Comparison of ENCODE assay signal across 21 mouse cellular contexts in the genomic region with DNA sequence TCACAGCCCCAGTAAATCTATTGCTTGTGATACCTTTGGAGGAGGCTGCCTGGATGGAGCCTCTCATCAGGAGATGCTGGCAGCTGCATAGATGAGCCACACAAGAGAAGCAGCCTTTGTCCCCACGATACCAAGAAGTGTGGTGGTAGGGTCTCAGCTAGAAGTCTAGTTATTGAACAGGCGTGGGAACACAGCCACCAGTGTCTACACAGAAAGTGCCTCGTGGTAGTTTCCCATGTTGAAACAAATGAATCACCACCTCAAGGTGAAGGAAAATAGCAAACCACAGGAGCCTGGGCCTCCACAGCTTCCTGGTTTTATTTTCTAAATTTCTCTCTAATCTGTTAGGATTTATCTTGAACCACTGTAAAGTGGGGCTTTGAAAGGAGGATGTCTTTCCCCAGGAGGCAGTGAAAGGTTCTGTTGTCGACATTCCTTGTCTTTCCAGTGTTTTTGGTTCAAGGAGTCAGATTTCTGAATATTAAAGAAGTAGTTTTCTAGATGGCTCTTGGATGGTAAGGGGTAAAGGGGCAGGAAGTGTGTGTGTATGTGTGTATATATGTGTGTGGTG.
DNase-seq lines count a peak whose midpoint lies in the region; ATAC-seq and TF ChIP-seq lines count a peak whose summit lies in the region.
"Had no signal": no experiment of that assay in that cellular context is flagged by ENCODE, and none has a peak within 500 bp of the region (broad histone marks: within the 10 kb centered on the region; RNA-seq: fewer than 3 reads in every experiment).

No protein-coding gene starts in this region.

- peaks cover 37% of the 10 kb centered on the region; the same call in 1 of the 2 replicates for H3K4me1 ChIP-seq in spleen, adult 2 months (ENCODE audit: control insufficient read depth, insufficient read depth, insufficient read length)

- WGBS in spleen, adult 2 months, result 38% methylated on average over 4 of the region's 4 CpGs

- H3K27ac ChIP-seq in spleen, adult 2 months (ENCODE audit: insufficient read depth, low read length), result peak overlapping the region; percentile 38
- H3K27ac ChIP-seq: embryonic facial prominence, embryonic 13.5 days; hindbrain, embryonic 12.5 days; layer of hippocampus, adult 2 months; macrophage had no signal

- no peak for TF ChIP-seq POLR2A in spleen, adult 2 months (IDR thresholded peaks at IDR 0.05; ENCODE audit: low read depth, low read length)

- DNase-seq in spleen, adult 2 months (ENCODE audit: low read depth in 1 of 2, low spot score in 2 of 2), result no peak
- no peak for DNase-seq in spleen, adult 12 weeks (ENCODE audit: low spot score)
- DNase-seq in CD4-positive, CD25-positive, alpha-beta regulatory T cell, adult 2 months (ENCODE audit: low read depth, low spot score), result peak; percentile 68
- no peak for DNase-seq in kidney, postnatal 25 days
- no peak for DNase-seq in embryo, embryonic 10.5 days (ENCODE audit: low spot score)
- DNase-seq in thymus, postnatal 36 days, result no peak
- DNase-seq: cerebellum, adult 11-12 months; cerebellum, postnatal 10 days; heart, postnatal 14 days; kidney, adult 2 months; kidney, postnatal 10 days; layer of hippocampus, postnatal 36 days; thymus, postnatal 4 days had no signal

- peak; percentile 9 for ATAC-seq in activated CD4-positive, CD25-positive, alpha-beta regulatory T cell, adult 4 months
- ATAC-seq: forebrain, embryonic 14.5 days; midbrain, embryonic 16.5 days had no signal

- no peak overlapping the region for H3K4me3 ChIP-seq in spleen, adult 2 months (ENCODE audit: extremely low read depth, insufficient read depth, insufficient read length)
- H3K4me3 ChIP-seq: embryonic facial prominence, embryonic 13.5 days; hindbrain, embryonic 12.5 days; layer of hippocampus, adult 2 months; myocyte had no signal

- H3K27me3 ChIP-seq in spleen, adult 2 months (ENCODE audit: control insufficient read depth, insufficient read depth, low read length), result no peaks in the 10 kb centered on the region
- H3K27me3 ChIP-seq: embryonic facial prominence, embryonic 13.5 days; hindbrain, embryonic 12.5 days had no signal

- no peak for TF ChIP-seq CTCF in spleen, adult 2 months (IDR thresholded peaks at IDR 0.05; ENCODE audit: extremely low read depth, insufficient read depth, insufficient read length, insufficient replicate concordance)

- H3K36me3 ChIP-seq in spleen, adult 2 months (ENCODE audit: control insufficient read depth, insufficient read depth, low read length), result no peaks in the 10 kb centered on the region
- H3K36me3 ChIP-seq: embryonic facial prominence, embryonic 13.5 days; hindbrain, embryonic 12.5 days had no signal
